Mouse (Mus musculus): ENCODE results near the gene Amd1. TPM values are rescaled to one million over a fixed set of nuclear protein-coding genes. Genes with fewer than 3 reads are reported as not detected.
"Not testable (repeated sequence)": the region's sequence is repeated elsewhere in the genome, so short reads cannot be mapped to it uniquely, and the experiment has no call there.

Amd1 gene
- polyA plus RNA-seq, 1 experiment from 2014 or later, result 61.7 TPM

- no peak overlapping the region for H3K4me2 ChIP-seq
- H3K4me1 ChIP-seq, result no peaks in the 10 kb centered on the region
- no peak for ATAC-seq (ENCODE audit: insufficient number of reproducible peaks, insufficient read depth, low FRiP score, low TSS enrichment, low read depth)
- WGBS, result 82% methylated on average over 1 of the region's 1 CpGs
- H3K27ac ChIP-seq, result no peak overlapping the region
- H3K4me3 ChIP-seq, result no peak overlapping the region
- no peak overlapping the region for H3K9ac ChIP-seq
- no peaks in the 10 kb centered on the region for H3K27me3 ChIP-seq
- H3K36me3 ChIP-seq, result no peaks in the 10 kb centered on the region
- H3K9me3 ChIP-seq, result no peaks in the 10 kb centered on the region
Measured at GRCm38 (mm10) chr10:40330262-40330661, 28.3 kb upstream of the Amd1 start.

- H3K4me2 ChIP-seq, result no peak overlapping the region
- H3K36me3 ChIP-seq, result no peaks in the 10 kb centered on the region
- no peak overlapping the region for H3K27ac ChIP-seq
- H3K27me3 ChIP-seq, result no peaks in the 10 kb centered on the region
- no peak for ATAC-seq (ENCODE audit: insufficient number of reproducible peaks, insufficient read depth, low FRiP score, low TSS enrichment, low read depth)
- no peaks in the 10 kb centered on the region for H3K4me1 ChIP-seq
- 80% methylated on average over 9 of the region's 9 CpGs for WGBS
- no peaks in the 10 kb centered on the region for H3K9me3 ChIP-seq
- H3K4me3 ChIP-seq, result no peak overlapping the region
- H3K9ac ChIP-seq, result no peak overlapping the region
Measured at GRCm38 (mm10) chr10:40328004-40328551, 26.1 kb upstream of the Amd1 start.

GRCm38 (mm10) chr10:40320306-40320705, 18.3 kb upstream of the Amd1 start:
- ATAC-seq (ENCODE audit: insufficient number of reproducible peaks, insufficient read depth, low FRiP score, low TSS enrichment, low read depth), result no peak
- H3K4me3 ChIP-seq, result no peak overlapping the region
- H3K36me3 ChIP-seq, result no peaks in the 10 kb centered on the region
- H3K4me1 ChIP-seq, result no peaks in the 10 kb centered on the region
- no peaks in the 10 kb centered on the region for H3K9me3 ChIP-seq
- no peak overlapping the region for H3K9ac ChIP-seq
- no peaks in the 10 kb centered on the region for H3K27me3 ChIP-seq
- H3K4me2 ChIP-seq, result no peak overlapping the region
- WGBS, result 89% methylated on average over 10 of the region's 10 CpGs
- H3K27ac ChIP-seq, result no peak overlapping the region

GRCm38 (mm10) chr10:40316841-40317585, 15.0 kb upstream of the Amd1 start:
- no peak overlapping the region for H3K4me3 ChIP-seq
- no peak overlapping the region for H3K9ac ChIP-seq
- H3K4me1 ChIP-seq, result no peaks in the 10 kb centered on the region
- H3K4me2 ChIP-seq, result no peak overlapping the region
- no peaks in the 10 kb centered on the region for H3K9me3 ChIP-seq
- H3K27ac ChIP-seq, result no peak overlapping the region
- H3K27me3 ChIP-seq, result no peaks in the 10 kb centered on the region
- no peak for ATAC-seq (ENCODE audit: insufficient number of reproducible peaks, insufficient read depth, low FRiP score, low TSS enrichment, low read depth)
- 43% methylated on average over 7 of the region's 7 CpGs for WGBS
- no peaks in the 10 kb centered on the region for H3K36me3 ChIP-seq

GRCm38 (mm10) chr10:40312781-40313180, 10.8 kb upstream of the Amd1 start:
- Histone ChIP-seq H3K4me3 (no peak overlapping the region), H3K4me2 (no peak overlapping the region), H3K27me3 (no peaks in the 10 kb centered on the region), H3K36me3 (no peaks in the 10 kb centered on the region), H3K27ac (no peak overlapping the region), H3K9me3 (no peaks in the 10 kb centered on the region), H3K4me1 (no peaks in the 10 kb centered on the region), H3K9ac (no peak overlapping the region)
- ATAC-seq (ENCODE audit: insufficient number of reproducible peaks, insufficient read depth, low FRiP score, low TSS enrichment, low read depth), result no peak
- 69% methylated on average over 4 of the region's 4 CpGs for WGBS

GRCm38 (mm10) chr10:40309884-40310635, 8.1 kb upstream of the Amd1 start:
- no peak overlapping the region for H3K4me3 ChIP-seq
- no peak overlapping the region for H3K27ac ChIP-seq
- H3K9me3 ChIP-seq, result 0 out of 2 replicates have a peak, but pooled peaks cover 5% of the 10 kb centered on the region
- H3K36me3 ChIP-seq, result no peaks in the 10 kb centered on the region
- WGBS, result 57% methylated on average over 6 of the region's 6 CpGs
- no peak overlapping the region for H3K9ac ChIP-seq
- no peak overlapping the region for H3K4me2 ChIP-seq
- no peak for ATAC-seq (ENCODE audit: insufficient number of reproducible peaks, insufficient read depth, low FRiP score, low TSS enrichment, low read depth)
- no peaks in the 10 kb centered on the region for H3K27me3 ChIP-seq
- no peaks in the 10 kb centered on the region for H3K4me1 ChIP-seq

GRCm38 (mm10) chr10:40307826-40308583, 6.0 kb upstream of the Amd1 start:
- no peaks in the 10 kb centered on the region for H3K36me3 ChIP-seq
- ATAC-seq (ENCODE audit: insufficient number of reproducible peaks, insufficient read depth, low FRiP score, low TSS enrichment, low read depth), result no peak
- no peaks in the 10 kb centered on the region for H3K27me3 ChIP-seq
- H3K4me3 ChIP-seq, result no peak overlapping the region
- no peak overlapping the region for H3K27ac ChIP-seq
- 0 out of 2 replicates have a peak, but pooled peaks cover 5% of the 10 kb centered on the region for H3K9me3 ChIP-seq
- H3K4me2 ChIP-seq, result no peak overlapping the region
- H3K4me1 ChIP-seq, result no peaks in the 10 kb centered on the region
- H3K9ac ChIP-seq, result no peak overlapping the region
- 59% methylated on average over 4 of the region's 4 CpGs for WGBS

GRCm38 (mm10) chr10:40305989-40306388, 4.0 kb upstream of the Amd1 start:
- no peaks in the 10 kb centered on the region for H3K27me3 ChIP-seq
- no peak overlapping the region for H3K9ac ChIP-seq
- H3K4me2 ChIP-seq, result no peak overlapping the region
- no peaks in the 10 kb centered on the region for H3K36me3 ChIP-seq
- H3K4me1 ChIP-seq, result no peaks in the 10 kb centered on the region
- 0 out of 2 replicates have a peak, but pooled peaks cover 5% of the 10 kb centered on the region for H3K9me3 ChIP-seq
- ATAC-seq (ENCODE audit: insufficient number of reproducible peaks, insufficient read depth, low FRiP score, low TSS enrichment, low read depth), result no peak
- no peak overlapping the region for H3K4me3 ChIP-seq
- 90% methylated on average over 1 of the region's 1 CpGs for WGBS
- no peak overlapping the region for H3K27ac ChIP-seq

- not testable (repeated sequence) for H3K9me3 ChIP-seq, H3K27me3 ChIP-seq, H3K36me3 ChIP-seq
- peak; percentile 29; the same call in 1 of the 2 replicates for ATAC-seq (ENCODE audit: insufficient number of reproducible peaks, insufficient read depth, low FRiP score, low TSS enrichment, low read depth)
- H3K4me3 ChIP-seq, result peak overlapping the region; percentile 98
- H3K27ac ChIP-seq, result peak overlapping the region; percentile 94
- peak overlapping the region; percentile 97 for H3K9ac ChIP-seq
- WGBS, result 1% methylated on average over 72 of the region's 91 CpGs
- peak overlapping the region; percentile 78 for H3K4me2 ChIP-seq
- peaks cover 26% of the 10 kb centered on the region for H3K4me1 ChIP-seq
Measured at GRCm38 (mm10) chr10:40301181-40302075, 558 bp downstream of the Amd1 start.

GRCm38 (mm10) chr10:40300648-40301171, 1.3 kb downstream of the Amd1 start:
- Histone ChIP-seq H3K4me1 (peaks cover 26% of the 10 kb centered on the region), H3K9ac (peak overlapping the region; percentile 97), H3K27ac (peak overlapping the region; percentile 94), H3K4me2 (peak overlapping the region; percentile 77), H3K4me3 (peak overlapping the region; percentile 98), H3K9me3 (no peaks in the 10 kb centered on the region), H3K27me3 (no peaks in the 10 kb centered on the region), H3K36me3 (no peaks in the 10 kb centered on the region; the same call in 1 of the 2 replicates)
- under 1% methylated on average over 36 of the region's 36 CpGs for WGBS
- peak; percentile 53; the same call in 1 of the 2 replicates for ATAC-seq (ENCODE audit: insufficient number of reproducible peaks, insufficient read depth, low FRiP score, low TSS enrichment, low read depth)
